Mouse (Mus musculus) thymus, adult 2 months (tissue): Measurements from ENCODE around the gene Gng12.

ENCODE experiments used
- CTCF ChIP-seq: fragments of 200-500 bp; IDR thresholded peaks from 2 replicates; pipeline ENCODE4 v1.5.1; 2012; ENCODE audit warnings: mild to moderate bottlenecking, control low read depth, low read length, moderate library complexity, borderline replicate concordance; ENCODE audit not compliant: control insufficient read depth, poor library complexity, insufficient read depth; ENCODE audit errors: extremely low read depth
- POLR2A ChIP-seq: fragments of 200-500 bp; IDR thresholded peaks from 2 replicates; pipeline ENCODE4 v1.6.1; 2012; ENCODE audit warnings: mild to moderate bottlenecking, low read length, control low read depth, moderate library complexity; ENCODE audit not compliant: control insufficient read depth, poor library complexity, insufficient read depth; ENCODE audit errors: extremely low read depth

DNA sequence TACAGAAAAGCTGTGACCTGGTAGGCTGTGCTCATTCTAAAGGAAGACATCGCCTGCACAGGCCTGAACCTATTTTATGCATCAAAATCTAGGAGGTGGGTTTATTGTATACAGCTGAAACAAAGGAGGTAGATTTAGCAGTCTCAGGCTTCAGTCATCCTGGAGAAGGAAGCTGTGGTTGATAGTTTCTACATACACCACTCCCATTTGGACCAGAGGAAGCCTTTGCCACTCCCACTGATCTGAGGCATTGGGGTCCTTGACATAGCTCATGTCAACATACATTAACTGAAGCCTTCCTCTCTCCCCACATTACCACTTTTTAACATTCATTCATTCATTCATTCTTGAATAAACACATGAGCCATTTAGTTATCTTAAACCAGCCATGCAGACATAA lies 99.6 kb downstream of the Gng12 start:
- TF ChIP-seq POLR2A (no peak), CTCF (no peak)
